Mouse (Mus musculus): ENCODE data around the gene Pygb.

DNA sequence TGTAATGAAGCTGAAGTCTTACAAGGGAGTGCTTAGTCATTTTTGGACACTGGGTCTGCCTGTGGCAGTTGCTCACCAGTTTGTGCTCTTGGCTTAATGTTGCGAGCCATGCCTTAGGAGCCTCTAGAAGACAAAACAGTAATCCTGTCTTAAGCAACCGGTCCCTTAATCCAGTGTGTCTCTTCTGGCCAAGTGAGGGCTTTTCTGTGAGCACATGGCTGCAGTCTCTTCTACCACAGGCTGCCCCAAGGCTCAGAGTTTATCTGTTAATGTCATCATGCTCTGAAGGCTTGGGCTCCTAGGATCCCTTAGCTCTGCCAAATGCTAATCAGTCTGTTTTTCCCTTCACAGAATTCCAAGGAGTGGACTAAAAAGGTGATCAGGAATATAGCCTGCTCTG, 43.5 kb downstream of the Pygb start:
- TF ChIP-seq TCF12 (IDR thresholded peaks at IDR 0.05; ENCODE audit: insufficient read depth, poor library complexity, severe bottlenecking) (no peak), MYOD1 (IDR thresholded peaks at IDR 0.05; ENCODE audit: control insufficient read depth in 1 of 3, insufficient read length in 2 of 3, low read depth in 2 of 3) (no peak), POLR2A (IDR thresholded peaks at IDR 0.05; ENCODE audit: insufficient read length, low read depth) (no peak), MAX (IDR thresholded peaks at IDR 0.05; ENCODE audit: low read depth) (no peak), E2F4 (IDR thresholded peaks at IDR 0.05; ENCODE audit: insufficient read depth) (no peak)

Measured in myocyte (in vitro differentiated cells).